Mouse (Mus musculus): ENCODE results near the gene Wdr27.

- TF ChIP-seq CTCF (IDR thresholded peaks at IDR 0.05; ENCODE audit: control insufficient read depth, insufficient read depth, insufficient replicate concordance, low read depth, low read length) (no peak), POLR2A (IDR thresholded peaks at IDR 0.05; ENCODE audit: control insufficient read depth, low read depth, low read length) (no peak)
Measured at GRCm38 (mm10) chr17:14930697-14931096, 12.3 kb downstream of the Wdr27 start.

Data from testis, adult 2 months (tissue).